Mouse (Mus musculus): ENCODE measurements at regions not wholly inside any gene's neighbourhood (a gene's known extent, or its start where the extent isn't known, plus 50 kb on each side); places are given as distances from the start of the nearest gene placed in this dataset.

- no peak for DNase-seq (ENCODE audit: low spot score in 2 of 2)
Observed at GRCm38 (mm10) chr12:98045784-98046458, 213.3 kb downstream of the Galc start.

- DNase-seq (ENCODE audit: low spot score in 2 of 2) = no peak
Observed at GRCm38 (mm10) chr12:98043436-98043835, 215.8 kb downstream of the Galc start.

DNA sequence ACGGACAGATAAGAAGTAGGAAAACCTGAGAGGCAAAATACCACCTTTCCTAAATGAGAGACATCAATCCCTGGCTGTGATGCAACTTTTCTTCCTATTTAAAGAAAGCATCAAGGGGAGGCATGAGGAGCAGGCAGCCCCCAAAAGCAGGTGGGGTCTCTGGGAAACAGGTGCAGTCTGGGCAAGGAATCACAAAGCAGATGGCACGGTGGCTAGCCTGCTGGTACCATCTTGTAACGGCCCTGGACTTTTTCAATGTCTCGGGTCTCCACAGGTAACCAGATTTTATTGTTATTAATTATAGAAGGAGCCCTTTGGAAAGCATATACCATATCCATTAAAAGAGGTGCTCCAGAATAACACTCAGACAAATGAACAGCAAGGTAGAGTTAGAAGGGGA lies 219.6 kb downstream of the Galc start:
- no peak for DNase-seq (ENCODE audit: low spot score in 2 of 2)

- no peak for DNase-seq (ENCODE audit: low spot score in 2 of 2)
Observed at GRCm38 (mm10) chr12:98023655-98024054, 235.6 kb downstream of the Galc start.

DNA sequence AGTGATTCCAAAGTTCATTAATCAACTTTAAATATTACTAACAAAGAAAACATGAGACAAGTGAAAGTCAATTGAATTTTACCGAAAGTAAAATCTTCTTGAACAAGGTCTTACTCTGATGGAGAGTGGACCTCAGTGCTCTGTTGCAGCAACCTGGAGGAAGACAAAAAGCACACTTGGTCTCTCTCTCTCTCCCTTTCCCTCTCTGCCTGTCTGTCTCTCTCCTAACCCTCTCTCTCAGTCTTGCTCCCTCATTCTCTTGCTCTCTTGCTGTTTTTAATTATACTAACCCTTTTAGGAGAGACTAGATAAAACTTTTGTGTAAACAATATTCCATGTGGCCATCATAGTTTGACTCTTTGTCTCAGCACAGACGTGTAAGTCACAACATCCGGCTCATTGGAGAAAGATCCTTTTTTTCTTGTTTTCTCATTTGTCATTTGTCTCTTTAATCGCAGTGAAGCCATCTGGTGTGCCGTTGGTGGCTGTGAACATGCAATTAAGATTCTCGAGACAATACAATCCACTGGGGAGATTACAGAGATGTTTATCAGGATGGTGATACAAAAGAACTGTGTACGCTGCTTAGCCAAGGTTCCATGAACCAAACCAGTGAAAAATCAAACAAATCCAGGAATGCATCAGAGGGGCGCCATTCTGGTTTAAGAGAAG lies 244.5 kb downstream of the Galc start:
- no peak for DNase-seq (ENCODE audit: low spot score in 2 of 2)

- no peak for DNase-seq (ENCODE audit: low spot score in 2 of 2)
Observed at GRCm38 (mm10) chr12:98009175-98009574, 250.1 kb downstream of the Galc start.

DNA sequence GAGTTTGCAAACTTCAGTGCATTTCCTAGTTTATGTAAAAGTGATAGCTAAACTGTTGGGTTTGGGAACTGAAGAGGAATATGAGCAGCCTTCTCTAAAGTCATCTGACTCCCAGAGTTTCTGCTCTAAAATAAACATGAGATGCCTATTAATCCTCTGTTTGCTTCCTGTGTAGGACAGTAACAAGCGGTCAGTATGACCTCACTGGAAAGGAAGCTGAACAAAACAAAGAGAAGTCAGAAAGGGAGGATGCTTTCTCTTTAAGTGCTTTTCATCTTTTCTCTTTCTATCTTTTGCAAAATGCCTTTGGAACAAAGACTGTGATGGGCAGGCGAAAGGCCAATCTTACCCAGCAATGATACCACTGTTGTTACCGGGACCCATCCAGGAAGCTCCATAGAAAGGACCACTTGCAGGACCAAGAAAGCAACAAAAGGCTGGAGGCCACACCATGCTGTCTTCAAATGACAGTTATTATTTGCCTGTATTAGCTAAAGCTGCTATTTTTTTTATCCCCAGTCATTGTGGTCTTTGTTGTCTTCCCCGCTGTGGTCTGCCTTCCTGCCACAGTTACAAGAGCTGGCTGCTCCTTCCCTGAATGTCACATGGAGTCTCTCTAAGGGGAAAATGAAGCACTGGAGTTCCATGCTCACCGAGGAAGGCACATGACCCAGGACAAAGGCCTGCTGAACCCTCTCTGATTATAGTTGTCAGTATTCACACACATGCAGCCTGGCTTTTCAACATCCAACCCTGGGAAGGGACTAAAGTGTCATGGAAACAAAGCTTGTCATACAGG lies 253.4 kb downstream of the Galc start:
- DNase-seq (ENCODE audit: low spot score in 2 of 2) = no peak

- DNase-seq (ENCODE audit: low spot score in 2 of 2) = no peak
Observed at GRCm38 (mm10) chr12:98002217-98002616, 257.0 kb downstream of the Galc start.

- no peak for DNase-seq (ENCODE audit: low spot score in 2 of 2)
Observed at GRCm38 (mm10) chr12:97994884-97995283, 264.4 kb downstream of the Galc start.

GRCm38 (mm10) chr12:97993937-97994336 lies 265.3 kb downstream of the Galc start:
- DNase-seq (ENCODE audit: low spot score in 2 of 2) = no peak

DNA sequence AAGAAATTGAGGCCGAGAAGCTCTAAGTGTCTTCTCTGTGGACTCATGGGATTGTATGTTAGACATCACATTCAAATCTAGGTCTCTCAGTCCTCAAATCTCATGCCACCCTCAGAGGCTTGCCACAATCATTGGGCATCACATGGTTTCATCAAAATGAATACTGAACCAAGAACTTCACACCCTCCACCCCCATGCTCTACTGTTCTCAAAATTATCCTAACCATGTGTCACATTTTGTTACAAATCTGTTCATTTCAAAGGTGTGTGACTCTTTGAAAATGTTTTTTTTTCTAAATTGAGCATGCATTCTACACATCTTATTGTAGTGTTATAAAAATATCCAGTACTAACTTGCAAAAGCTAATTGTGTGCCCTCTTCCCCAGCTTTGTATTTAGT lies 275.9 kb downstream of the Galc start:
- DNase-seq (ENCODE audit: low spot score in 2 of 2) = no peak

DNA sequence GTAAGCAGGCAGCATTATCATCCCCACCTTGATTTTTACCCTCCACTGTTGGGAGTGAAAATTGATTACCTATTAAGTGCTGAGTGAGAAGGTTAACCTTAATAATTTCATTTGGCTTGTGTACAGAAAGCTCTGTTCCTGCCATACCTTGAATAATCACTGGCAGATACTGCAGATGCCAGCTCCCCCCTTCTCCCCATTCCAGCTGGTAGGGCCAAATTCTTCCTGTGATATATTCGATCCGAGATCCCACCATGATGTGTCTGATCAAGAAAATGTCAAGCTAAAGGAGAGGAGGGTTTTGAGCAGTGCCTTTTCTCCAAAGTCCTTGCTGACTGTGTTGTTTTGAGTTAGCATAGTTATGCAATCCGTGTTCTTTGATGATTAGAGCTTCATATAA lies 280.6 kb downstream of the Galc start:
- no peak for DNase-seq (ENCODE audit: low spot score in 2 of 2)

GRCm38 (mm10) chr12:97978178-97978651 lies 281.0 kb downstream of the Galc start:
- no peak for DNase-seq (ENCODE audit: low spot score in 2 of 2)

DNA sequence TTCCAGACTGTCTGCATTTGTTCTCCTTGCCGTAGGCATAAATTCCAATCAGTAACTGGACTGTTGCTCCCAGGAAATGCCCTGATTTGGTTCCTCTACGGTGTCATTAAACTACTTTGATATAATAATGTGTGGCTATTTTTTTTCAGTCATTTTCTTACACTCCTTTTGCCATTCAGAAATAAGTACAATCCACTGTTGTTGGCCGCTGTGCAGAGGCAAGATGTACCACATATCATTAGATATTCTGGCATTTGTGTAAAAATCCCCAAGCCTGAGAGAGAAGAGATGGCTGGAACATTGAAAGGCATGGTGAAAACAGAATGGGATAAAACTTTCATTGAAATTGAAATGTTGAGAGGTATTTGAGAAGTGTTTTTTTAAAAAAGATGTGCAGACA lies 281.6 kb downstream of the Galc start:
- no peak for DNase-seq (ENCODE audit: low spot score in 2 of 2)

GRCm38 (mm10) chr12:97973909-97974510 lies 285.2 kb downstream of the Galc start:
- DNase-seq (ENCODE audit: low spot score in 2 of 2) = no peak

GRCm38 (mm10) chr12:97957201-97957600 lies 302.1 kb downstream of the Galc start:
- no peak for DNase-seq (ENCODE audit: low spot score in 2 of 2)

GRCm38 (mm10) chr12:97953336-97953735 lies 305.9 kb downstream of the Galc start:
- DNase-seq (ENCODE audit: low spot score in 2 of 2) = no peak

- DNase-seq (ENCODE audit: low spot score in 2 of 2) = no peak
Observed at GRCm38 (mm10) chr12:97952204-97952603, 307.1 kb downstream of the Galc start.

DNA sequence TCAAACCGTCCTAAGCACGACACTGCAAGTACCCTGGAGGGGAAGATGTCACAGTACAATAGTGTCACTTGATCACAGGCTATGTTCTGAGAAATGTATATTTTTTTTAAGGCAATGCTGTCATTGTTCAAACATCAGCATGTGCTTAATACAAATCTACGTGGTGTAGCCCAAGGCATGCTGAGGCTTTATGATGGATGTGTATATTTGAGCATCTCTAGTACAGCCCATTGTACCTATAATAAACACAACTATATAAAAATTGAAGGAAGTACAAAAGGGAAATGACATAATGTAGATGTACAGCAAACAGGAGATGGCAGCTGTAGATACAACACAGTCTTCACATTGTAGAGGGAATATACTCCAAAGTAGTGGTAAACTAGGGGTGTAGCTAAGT lies 309.2 kb downstream of the Galc start:
- no peak for DNase-seq (ENCODE audit: low spot score in 2 of 2)

- DNase-seq (ENCODE audit: low spot score in 2 of 2) = no peak
Observed at GRCm38 (mm10) chr12:97947421-97947820, 311.8 kb downstream of the Galc start.

GRCm38 (mm10) chr12:97938361-97938760 lies 320.9 kb downstream of the Galc start:
- no peak for DNase-seq (ENCODE audit: low spot score in 2 of 2)

- no peak for DNase-seq (ENCODE audit: low spot score in 2 of 2)
Observed at GRCm38 (mm10) chr12:97929877-97930276, 329.4 kb downstream of the Galc start.
